Mouse (Mus musculus): Measurements from ENCODE around the gene Pum1.

Gene Pum1

GRCm38 (mm10) chr4:130819806-130820205, 156.7 kb downstream of the Pum1 start:
- Histone ChIP-seq H3K27me3 (ENCODE audit: control insufficient read depth, insufficient read depth, low read length, poor library complexity, severe bottlenecking) (no peaks in the 10 kb centered on the region), H3K36me3 (ENCODE audit: control insufficient read depth, insufficient read depth, low read length, poor library complexity, severe bottlenecking) (no peaks in the 10 kb centered on the region)
- no peak for DNase-seq (ENCODE audit: low read depth, low spot score)

DNA sequence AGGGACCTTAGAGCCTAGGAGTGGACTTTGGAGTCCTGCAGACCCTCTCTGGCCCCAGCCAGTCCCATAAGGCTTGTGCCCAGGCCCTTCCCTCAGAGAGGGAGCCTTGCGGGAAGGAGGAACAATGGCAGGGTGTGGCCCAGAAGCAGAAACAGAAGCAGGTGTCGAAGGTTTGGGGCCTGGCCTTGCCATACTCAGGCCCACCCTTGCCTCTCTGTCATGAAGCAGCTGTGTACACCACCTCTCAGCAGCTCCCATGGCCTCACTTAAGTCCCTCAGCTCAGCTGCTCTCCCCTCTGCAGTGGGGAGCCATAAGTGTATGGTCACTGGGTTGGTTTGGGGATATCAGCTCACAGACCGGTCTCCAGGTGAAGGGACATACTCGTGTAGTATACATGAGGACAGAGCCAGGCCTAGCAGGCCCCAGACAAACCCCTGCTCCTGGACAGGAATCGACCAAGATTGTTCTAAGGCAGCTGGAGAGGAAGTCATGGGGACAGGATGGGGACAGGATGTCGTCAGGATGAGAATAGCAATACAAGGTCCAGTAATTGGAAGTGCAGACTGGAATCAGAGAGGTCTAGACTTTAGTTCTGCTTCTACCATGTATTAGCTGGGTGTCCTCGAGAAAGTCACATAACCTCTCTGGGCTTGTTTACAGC, 157.6 kb downstream of the Pum1 start:
- Histone ChIP-seq H3K27me3 (ENCODE audit: control insufficient read depth, insufficient read depth, low read length, poor library complexity, severe bottlenecking) (no peaks in the 10 kb centered on the region), H3K36me3 (ENCODE audit: control insufficient read depth, insufficient read depth, low read length, poor library complexity, severe bottlenecking) (no peaks in the 10 kb centered on the region)
- DNase-seq (ENCODE audit: low read depth, low spot score): no peak

GRCm38 (mm10) chr4:130828851-130829673, 165.9 kb downstream of the Pum1 start:
- no peaks in the 10 kb centered on the region for H3K36me3 ChIP-seq (ENCODE audit: control insufficient read depth, insufficient read depth, low read length, poor library complexity, severe bottlenecking)
- H3K27me3 ChIP-seq (ENCODE audit: control insufficient read depth, insufficient read depth, low read length, poor library complexity, severe bottlenecking): no peaks in the 10 kb centered on the region
- no peak for DNase-seq (ENCODE audit: low read depth, low spot score)
